Mouse (Mus musculus) kidney, postnatal 4 days (tissue): ENCODE results near the gene Nbea.
A peak's percentile ranks its signal among the peaks of the same experiment; 100 is the strongest.

ENCODE experiments used
- DNase-seq, 2 experiments: peaks; one replicate each; pipeline ENCODE4 v3.0.0; 2021; ENCODE audit warnings: mixed read lengths in 2 of 2

Nbea gene

GRCm38 (mm10) chr3:55782056-55782687, 401.3 kb downstream of the Nbea start, which contains the start of gene Mab21l1:
Mab21l1 (plus strand) TSS chr3:55782510.
- peak; percentile 36 to 58 for DNase-seq

GRCm38 (mm10) chr3:55781429-55782055, 402.0 kb downstream of the Nbea start:
- DNase-seq = no peak

DNA sequence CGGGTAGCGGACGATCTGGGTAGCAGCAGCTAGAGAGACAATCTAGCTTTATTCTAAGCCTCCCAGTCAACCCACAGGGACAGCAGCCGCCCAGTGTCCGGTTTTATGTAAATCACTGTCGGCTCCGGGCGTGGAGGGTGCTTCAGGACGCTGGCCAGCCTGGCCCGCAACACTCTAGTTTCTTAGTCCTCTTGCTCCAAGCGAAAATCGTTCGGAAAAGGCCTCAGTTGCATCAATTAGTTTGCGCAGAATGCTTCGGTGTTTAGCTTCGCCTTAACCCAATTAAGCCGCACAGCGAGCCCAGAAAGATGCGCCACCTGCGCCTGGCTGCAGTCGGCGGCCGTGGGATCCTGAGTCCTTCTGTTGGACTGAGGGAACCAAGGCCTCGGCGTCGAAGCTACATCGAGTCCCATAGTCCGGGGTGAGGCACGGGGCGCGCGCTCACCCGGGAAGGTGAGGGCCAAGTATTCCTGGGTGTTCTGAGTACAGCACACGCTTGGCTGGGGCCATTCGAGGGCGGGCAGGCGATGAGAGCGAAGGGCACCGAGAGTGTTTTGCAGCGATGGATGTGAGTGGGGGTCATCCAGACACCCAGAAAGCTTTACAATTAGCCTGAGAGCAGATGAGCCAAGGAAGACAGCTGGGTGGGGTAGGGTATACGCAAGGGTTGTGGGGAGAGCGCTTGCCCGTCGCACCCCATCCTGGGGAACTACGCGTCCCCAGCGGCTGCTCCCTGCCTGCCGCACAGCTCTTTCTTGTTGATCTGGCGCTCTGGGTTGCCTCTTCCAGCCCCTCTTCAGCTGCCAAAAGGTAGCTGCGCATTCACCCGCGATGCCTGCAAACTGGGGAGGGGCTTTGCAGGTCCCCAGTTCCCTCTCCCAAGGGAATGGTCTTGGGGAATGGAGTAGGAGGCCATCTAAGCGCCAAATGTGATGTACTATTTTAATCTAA, 403.1 kb downstream of the Nbea start:
- peak; percentile 37 to 59 for DNase-seq

- no peak for DNase-seq
These were observed 404.5 kb downstream of the Nbea start for GRCm38 (mm10) chr3:55778764-55779730.

DNA sequence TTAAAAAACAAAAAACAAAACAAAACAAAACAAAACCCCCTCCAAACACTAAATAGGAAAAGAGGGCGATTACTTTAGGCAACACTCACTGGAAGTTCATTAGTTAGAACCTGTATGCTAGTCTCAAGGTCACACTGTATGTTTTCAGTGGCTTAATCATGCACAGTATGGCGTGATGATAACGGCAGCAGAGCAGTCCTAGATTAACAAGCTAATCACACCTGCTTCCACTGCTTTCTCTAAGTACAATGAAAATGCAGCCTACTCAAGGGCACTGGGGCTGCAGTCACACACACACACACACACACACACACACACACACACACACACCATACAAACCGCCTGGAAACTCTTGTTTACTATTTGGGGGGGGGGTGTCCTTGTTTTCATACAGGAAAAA, 406.0 kb downstream of the Nbea start:
- no peak for DNase-seq

GRCm38 (mm10) chr3:55775753-55776152, 407.7 kb downstream of the Nbea start:
- DNase-seq = no peak

GRCm38 (mm10) chr3:55775245-55775644, 408.3 kb downstream of the Nbea start:
- DNase-seq = no peak

- DNase-seq = no peak
These were observed 409.3 kb downstream of the Nbea start for GRCm38 (mm10) chr3:55774203-55774602.

DNA sequence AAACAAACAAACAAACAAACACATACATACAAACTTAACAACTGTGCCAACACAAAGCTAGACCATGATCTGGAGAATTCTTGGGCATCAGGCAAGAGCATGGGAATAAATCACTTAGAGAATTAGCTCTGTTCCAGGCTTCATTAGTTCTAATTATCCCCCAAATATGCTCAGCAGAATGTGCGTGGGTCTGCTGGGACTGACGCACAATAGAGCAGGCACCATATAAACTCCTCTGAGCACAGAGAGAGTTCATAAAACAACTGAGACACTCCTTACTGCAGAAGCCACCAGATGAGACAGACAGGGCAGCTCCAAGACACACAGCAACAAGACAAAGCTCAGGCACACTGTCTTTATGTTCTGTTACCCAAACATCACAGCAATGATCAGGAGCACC, 414.2 kb downstream of the Nbea start:
- DNase-seq = no peak

- no peak for DNase-seq
These were observed 414.8 kb downstream of the Nbea start for GRCm38 (mm10) chr3:55768654-55769053.

DNA sequence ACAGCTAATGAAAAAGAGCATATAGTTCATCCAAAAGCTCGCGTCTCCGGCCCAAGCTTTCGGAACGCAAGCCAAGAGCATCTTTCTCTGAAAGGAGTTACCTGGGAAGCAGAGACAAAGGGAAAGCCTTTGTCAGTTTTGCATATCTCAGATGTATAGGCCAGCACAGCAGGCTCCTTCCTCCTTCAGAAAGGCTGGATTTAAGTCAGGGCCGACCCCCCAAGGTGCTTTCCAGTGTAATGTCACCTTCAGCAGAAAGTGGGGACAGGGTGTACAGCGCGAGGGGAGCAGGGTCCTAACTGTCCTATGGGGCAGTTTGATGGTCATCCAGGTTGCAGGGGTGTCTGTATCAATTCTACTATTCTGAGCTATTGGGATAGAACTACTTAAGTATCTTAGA, 419.9 kb downstream of the Nbea start:
- DNase-seq = no peak

GRCm38 (mm10) chr3:55758297-55758696, 425.2 kb downstream of the Nbea start:
- peak in 1 of 2 experiments; percentile 12 for DNase-seq

DNA sequence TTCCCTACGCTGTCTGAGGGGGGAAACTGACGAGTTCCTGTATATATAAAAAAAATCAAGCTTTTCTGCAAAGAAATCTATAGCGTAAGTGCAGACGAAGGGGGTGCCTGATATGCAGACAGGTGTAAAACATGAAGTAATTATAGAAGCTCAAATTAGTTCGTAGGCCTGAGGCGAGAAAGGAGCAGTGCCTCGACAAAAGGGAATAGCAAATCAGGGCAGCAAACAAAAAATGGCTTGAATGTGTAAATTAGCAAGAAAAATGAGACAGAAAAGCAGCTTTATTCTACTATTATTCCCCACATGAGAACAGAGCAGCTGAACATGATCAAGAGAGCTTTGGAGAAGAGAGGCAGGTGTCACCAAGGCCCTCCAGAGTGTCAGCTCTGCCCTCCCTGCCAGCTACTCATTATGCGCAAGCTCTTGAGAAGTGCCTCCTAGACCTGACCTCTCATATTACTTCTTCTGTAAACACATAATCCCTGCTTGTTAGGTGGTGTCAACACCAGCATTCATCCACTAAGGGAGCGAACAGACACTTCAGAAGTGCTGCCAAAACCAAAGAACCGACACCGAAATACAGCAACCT, 426.8 kb downstream of the Nbea start:
- DNase-seq = no peak

DNA sequence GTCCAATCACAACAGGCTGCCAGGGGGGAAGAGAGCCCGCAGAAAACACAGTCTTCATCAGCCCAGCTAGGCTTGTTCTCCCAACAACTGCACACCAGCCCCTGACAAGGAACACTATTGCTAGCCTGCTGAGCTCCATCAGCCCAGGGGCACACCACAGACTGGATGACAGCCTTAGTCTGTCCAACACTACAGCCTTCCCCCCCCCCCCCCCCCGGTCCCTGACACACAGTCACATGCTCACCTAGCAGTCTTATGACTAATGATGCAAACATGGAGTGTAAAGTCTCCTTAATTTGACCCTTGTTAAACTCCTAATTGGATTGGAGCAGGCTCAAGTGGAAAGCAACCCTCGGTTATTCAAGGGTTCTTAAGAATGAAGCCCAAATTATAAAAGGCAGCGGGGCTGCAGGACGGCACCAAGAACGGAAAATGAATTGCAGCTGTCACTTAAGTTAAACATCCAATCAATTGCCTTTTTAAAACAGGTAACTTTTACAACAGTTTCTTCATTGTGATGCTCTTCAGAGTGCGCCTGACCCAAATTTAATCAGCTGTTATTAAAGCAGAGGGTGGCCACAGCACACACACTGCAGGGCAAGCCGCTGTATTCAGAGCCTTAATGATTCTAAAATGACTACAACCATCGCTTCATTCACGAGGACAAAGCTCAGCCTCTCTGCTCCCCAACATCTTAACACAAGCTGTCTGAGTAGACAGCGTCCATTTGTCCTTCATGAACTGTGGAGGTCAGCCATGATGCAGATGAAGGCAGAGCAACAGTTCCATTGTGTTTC, 427.5 kb downstream of the Nbea start:
- DNase-seq = no peak

- DNase-seq = no peak
These were observed 428.4 kb downstream of the Nbea start for GRCm38 (mm10) chr3:55754981-55755608.

DNA sequence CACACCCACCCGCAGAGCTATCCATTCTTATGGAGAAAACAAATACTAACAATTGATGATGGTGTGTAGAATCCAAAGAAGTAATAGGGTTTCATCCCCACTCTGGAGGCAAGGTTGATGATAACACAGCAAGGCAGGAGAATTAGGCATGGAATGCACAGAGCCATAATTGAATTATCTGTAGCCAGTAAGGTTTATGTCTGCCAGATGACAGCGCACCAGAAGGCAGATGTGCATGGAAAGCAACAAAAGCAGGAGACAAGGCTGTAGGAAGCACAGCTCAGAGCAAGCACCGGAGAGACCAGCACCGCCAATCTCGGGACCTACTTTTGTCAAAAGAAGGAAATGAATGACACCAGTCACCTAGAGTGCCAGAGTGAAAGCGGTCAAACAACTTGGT, 429.6 kb downstream of the Nbea start:
- no peak for DNase-seq

DNA sequence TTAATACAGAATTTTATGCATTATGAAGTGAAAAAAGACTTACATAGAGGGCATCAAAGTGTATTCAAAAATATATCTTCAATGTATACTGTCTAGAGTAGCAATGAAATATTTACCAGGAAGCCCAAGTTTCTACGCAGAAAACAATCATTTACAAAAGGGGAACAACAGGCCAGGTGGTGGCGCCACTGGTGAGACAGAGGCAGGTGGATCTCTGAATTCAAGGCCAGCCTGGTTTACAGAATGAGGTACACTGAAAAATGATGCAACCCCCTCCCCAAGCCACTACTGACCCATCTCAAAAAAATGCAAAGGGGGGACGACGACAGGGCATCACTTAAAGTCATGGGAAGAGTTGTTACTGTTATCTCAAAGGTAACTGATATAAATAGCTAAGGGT, 430.9 kb downstream of the Nbea start:
- peak in 1 of 2 experiments; percentile 10 for DNase-seq

GRCm38 (mm10) chr3:55751363-55751762, 432.1 kb downstream of the Nbea start:
- no peak for DNase-seq

GRCm38 (mm10) chr3:55750445-55751065, 432.9 kb downstream of the Nbea start:
- DNase-seq = no peak

DNA sequence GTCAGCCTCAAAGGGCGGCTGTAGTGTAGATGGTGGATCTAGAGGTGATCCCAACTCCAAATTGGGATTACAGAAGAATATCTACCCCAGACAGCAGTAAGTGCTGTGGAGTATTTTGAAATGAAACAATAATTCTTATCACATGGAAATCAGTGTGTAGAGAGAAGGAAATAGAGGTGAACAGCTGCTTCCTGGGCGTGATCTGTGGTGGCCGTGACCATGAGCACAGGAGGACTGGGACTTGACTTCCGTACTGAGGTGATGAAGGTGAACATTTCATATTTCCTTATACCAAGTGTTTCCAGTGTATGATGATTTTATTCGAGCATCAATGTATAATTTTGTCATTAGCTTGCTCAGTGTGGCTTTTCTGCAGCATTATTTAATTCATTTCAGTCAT, 439.6 kb downstream of the Nbea start:
- no peak for DNase-seq
